9 mouse cellular contexts compared by ENCODE assay signal in the genomic region with DNA sequence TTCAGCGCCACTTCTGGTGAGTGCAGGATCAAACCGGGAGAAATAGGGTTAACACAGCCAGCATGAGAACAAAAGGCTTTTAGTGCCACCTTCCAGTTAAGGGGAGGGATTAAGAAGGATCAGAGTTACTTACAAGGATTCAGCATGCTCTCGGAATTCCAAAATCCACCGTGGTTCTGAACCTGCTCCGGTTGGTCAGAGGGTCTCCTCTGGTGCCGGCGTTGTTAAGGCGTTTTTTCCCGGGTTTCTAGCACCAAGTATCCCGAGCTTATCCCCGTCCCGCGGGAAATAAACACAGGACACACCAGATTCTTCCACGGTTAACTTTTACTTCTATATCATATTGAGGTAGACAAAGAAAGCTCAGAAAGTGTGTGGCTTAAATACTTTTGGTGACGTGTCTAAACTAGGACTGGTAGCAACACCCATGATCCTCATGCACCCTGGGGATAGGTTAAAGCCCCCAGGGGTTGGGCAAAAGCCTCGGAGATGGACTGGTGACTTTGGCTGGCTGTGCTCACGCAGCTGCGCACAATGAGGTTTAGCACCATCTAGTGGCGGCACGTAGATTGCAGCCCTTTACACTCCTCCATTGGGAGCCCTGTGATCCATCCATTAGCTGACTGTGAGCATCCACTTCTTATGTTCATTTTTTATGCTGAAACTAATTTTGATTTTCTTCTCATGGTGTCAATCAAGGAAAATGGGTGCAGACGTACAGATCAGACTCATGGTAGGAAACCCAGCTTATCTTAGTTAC. TPM values are rescaled to one million over a fixed set of nuclear protein-coding genes. Genes with fewer than 3 reads are reported as not detected.
DNase-seq lines count a peak whose midpoint lies in the region; ATAC-seq and TF ChIP-seq lines count a peak whose summit lies in the region.
"Not testable (repeated sequence)": the region's sequence is repeated elsewhere in the genome, so short reads cannot be mapped to it uniquely, and the experiment has no call there.
"Had no signal": no experiment of that assay in that cellular context is flagged by ENCODE, and none has a peak within 500 bp of the region (broad histone marks: within the 10 kb centered on the region; RNA-seq: fewer than 3 reads in every experiment).

No protein-coding gene starts in this region.

- peak overlapping the region; percentile 25 for H3K4me2 ChIP-seq in hindbrain, embryonic 12.5 days (replicated peaks)
- peak overlapping the region; percentile 52 for H3K4me2 ChIP-seq in liver, embryonic 14.5 days (ENCODE audit: low read depth)
- peak overlapping the region; percentile 37 for H3K4me2 ChIP-seq in stomach, embryonic 15.5 days

- DNase-seq in G1E (ENCODE audit: low spot score) = not testable (repeated sequence)
- DNase-seq in cerebellum, postnatal 25 days = peak; percentile 54 to 74
- peak; percentile 53 for DNase-seq in gastrocnemius, adult 2 months
- DNase-seq in layer of hippocampus, adult 18-20 months (ENCODE audit: low spot score in 2 of 2) = peak; percentile 13 to 66
- DNase-seq in liver, embryonic 14.5 days (ENCODE audit: low read depth in 3 of 3, low spot score in 3 of 3) = peak in 1 of 3 experiments; percentile 4
- peak; percentile 28 to 50 for DNase-seq in natural killer cell, adult 2 months (ENCODE audit: low spot score in 2 of 2)

- TF ChIP-seq CTCF in G1E (IDR thresholded peaks at IDR 0.05; ENCODE audit: low read depth, low read length) = 0 out of 2 replicates have a peak, but pooled peaks have one; percentile 27
- TF ChIP-seq CTCF in gastrocnemius, adult 2 months (IDR thresholded peaks at IDR 0.05) = peak; percentile 58
- TF ChIP-seq CTCF in liver, embryonic 14.5 days (IDR thresholded peaks at IDR 0.05; ENCODE audit: low read depth) = peak; percentile 68

- not testable (repeated sequence) for ATAC-seq in G1E (ENCODE audit: extremely low read depth, insufficient number of reproducible peaks, low FRiP score, poor library complexity, severe bottlenecking)
- peak; percentile 97 for ATAC-seq in hindbrain, embryonic 12.5 days (ENCODE audit: low FRiP score)
- ATAC-seq in liver, embryonic 14.5 days (ENCODE audit: insufficient read depth) = peak; percentile 68
- ATAC-seq in stomach, embryonic 15.5 days (ENCODE audit: insufficient read depth, low FRiP score, low read depth) = peak; percentile 77; the same call in 1 of the 2 replicates

- not testable (repeated sequence) for H3K9me3 ChIP-seq in G1E (replicated peaks); hindbrain, embryonic 12.5 days (replicated peaks); liver, embryonic 14.5 days (ENCODE audit: control insufficient read depth, low read length); stomach, embryonic 15.5 days

- H3K27ac ChIP-seq in gastrocnemius, adult 2 months; hindbrain, embryonic 12.5 days; liver, embryonic 14.5 days: not testable (repeated sequence)
- peak overlapping the region; percentile 69; the same call in 1 of the 2 replicates for H3K27ac ChIP-seq in stomach, embryonic 15.5 days

- not testable (repeated sequence) for H3K4me3 ChIP-seq in G1E (ENCODE audit: low read depth, low read length)
- H3K4me3 ChIP-seq in gastrocnemius, adult 2 months = peak overlapping the region; percentile 65
- peak overlapping the region; percentile 26 for H3K4me3 ChIP-seq in hindbrain, embryonic 12.5 days
- peak overlapping the region; percentile 23 to 45; a peak in 3 of 4 replicates for H3K4me3 ChIP-seq in liver, embryonic 14.5 days (ENCODE audit: insufficient read depth in 1 of 2, low read depth in 2 of 2, low read length in 2 of 2)
- peak overlapping the region; percentile 36 for H3K4me3 ChIP-seq in stomach, embryonic 15.5 days (replicated peaks)

- H3K27me3 ChIP-seq in G1E (ENCODE audit: insufficient read depth, low read length); hindbrain, embryonic 12.5 days; liver, embryonic 14.5 days (ENCODE audit: control insufficient read depth, insufficient read depth, low read length); stomach, embryonic 15.5 days (replicated peaks): not testable (repeated sequence)

- H3K36me3 ChIP-seq in G1E (replicated peaks); hindbrain, embryonic 12.5 days; liver, embryonic 14.5 days (replicated peaks; ENCODE audit: control insufficient read depth, insufficient read depth, low read depth); stomach, embryonic 15.5 days: not testable (repeated sequence)

- TF ChIP-seq EP300 in liver, embryonic 14.5 days (IDR thresholded peaks at IDR 0.05; ENCODE audit: low read depth) = not testable (repeated sequence)

- not testable (repeated sequence) for H3K4me1 ChIP-seq in G1E (ENCODE audit: insufficient read depth, low read depth, low read length); hindbrain, embryonic 12.5 days; liver, embryonic 14.5 days (replicated peaks; ENCODE audit: control insufficient read depth in 2 of 2, insufficient read depth in 2 of 2, low read length in 1 of 2); stomach, embryonic 15.5 days

- not testable (repeated sequence) for H3K9ac ChIP-seq in hindbrain, embryonic 12.5 days; stomach, embryonic 15.5 days
- H3K9ac ChIP-seq in liver, embryonic 14.5 days (replicated peaks) = peak overlapping the region; percentile 43

- WGBS in hindbrain, embryonic 12.5 days = 17% methylated on average over 20 of the region's 21 CpGs
- WGBS in liver, embryonic 14.5 days (ENCODE audit: insufficient replicate concordance) = 9% methylated on average over 18 of the region's 21 CpGs
- 12% methylated on average over 20 of the region's 21 CpGs for WGBS in stomach, embryonic 15.5 days

- intact Hi-C loops in gastrocnemius, adult 2 months (cut with DNase I) = not testable (repeated sequence)

RNA-seq across cellular contexts. Expression of gene Scgb2a2, which starts 10.6 kb away (rescaled TPM):
- total RNA-seq in G1E (2014; fragmentation: Nextera tagmentation) (not detected in 2 replicates), G1E (2017) (0.17 TPM in 1 of 2 replicates, not detected in the other)
- polyA plus RNA-seq in G1E (2012) = not detected in 2 replicates
- total RNA-seq in gastrocnemius, adult 2 months (2021) = not detected
- not detected in 2 replicates for polyA plus RNA-seq in hindbrain, embryonic 12.5 days (2016; fragmentation: Nextera tagmentation; extraction: Ambion mirVana)
- not detected for total RNA-seq in layer of hippocampus, adult 18-20 months (2021)
- polyA plus RNA-seq in liver, embryonic 14.5 days (2012; rRNA removed) = not detected in 2 replicates
- polyA plus RNA-seq in liver, embryonic 14.5 days (2014; fragmentation: Nextera tagmentation; extraction: Ambion mirVana) = not detected in 2 replicates
- 0.12 TPM in 1 of 2 replicates, not detected in the other for polyA plus RNA-seq in stomach, embryonic 15.5 days (2015; fragmentation: Nextera tagmentation; extraction: Ambion mirVana)
- total RNA-seq: megakaryocyte-erythroid progenitor cell, adult 5-6 weeks had no signal
